Mouse (Mus musculus) stomach, postnatal 0 days (tissue): ENCODE measurements around the gene Mcm8.

Experiments
- CTCF ChIP-seq: IDR thresholded peaks from 2 replicates; pipeline ENCODE4 v1.5.1; 2016; ENCODE audit warnings: antibody characterized with exemption, low read depth, mild to moderate bottlenecking, moderate library complexity
- EP300 ChIP-seq: optimal IDR thresholded peaks from 2 replicates; pipeline ENCODE3; 2016; ENCODE audit warnings: antibody characterized with exemption

GRCm38 (mm10) chr2:132815608-132816314 lies at the start of gene Mcm8, which contains the start of gene Trmt6:
- TF ChIP-seq CTCF (peak; percentile 53), EP300 (no peak)
